In genomic region chr10:44427891-44428361, GRCm38 (mm10) we compare ENCODE assay signal across 8 mouse cellular contexts.
A peak's percentile ranks its signal among the peaks of the same experiment; 100 is the strongest.
DNase-seq lines count a peak whose midpoint lies in the region; ATAC-seq and TF ChIP-seq lines count a peak whose summit lies in the region.

No protein-coding gene starts in this region.

- peak; percentile 15 for DNase-seq in limb, embryonic 14.5 days (ENCODE audit: low spot score)
- DNase-seq in limb, embryonic 10.5 days (ENCODE audit: low spot score): no peak
- DNase-seq in kidney, adult 9 months: peak; percentile 91
- no peak for DNase-seq in cerebellum, adult 2 months
- no peak for DNase-seq in spleen, adult 12 weeks (ENCODE audit: low spot score)
- no peak for DNase-seq in layer of hippocampus, adult 11-12 months (ENCODE audit: low spot score)

- H3K4me3 ChIP-seq in limb, embryonic 14.5 days (replicated peaks; ENCODE audit: low read length): no peak overlapping the region
- H3K4me3 ChIP-seq in limb, embryonic 10.5 days: no peak overlapping the region
- H3K4me3 ChIP-seq in embryonic facial prominence, embryonic 12.5 days: no peak overlapping the region
- no peak overlapping the region for H3K4me3 ChIP-seq in midbrain, embryonic 13.5 days (replicated peaks)
- H3K4me3 ChIP-seq in cerebellum, adult 2 months (replicated peaks; ENCODE audit: insufficient read depth, low read depth, low read length): no peak overlapping the region

- no peak for ATAC-seq in limb, embryonic 14.5 days (ENCODE audit: low FRiP score, low read depth)
- ATAC-seq in embryonic facial prominence, embryonic 12.5 days (ENCODE audit: insufficient number of reproducible peaks, insufficient read depth, low FRiP score, low TSS enrichment): peak; percentile 65
- peak; percentile 48 for ATAC-seq in midbrain, embryonic 13.5 days

- H3K27ac ChIP-seq in limb, embryonic 14.5 days (replicated peaks; ENCODE audit: low read depth, low read length): no peak overlapping the region
- no peak overlapping the region for H3K27ac ChIP-seq in limb, embryonic 10.5 days
- H3K27ac ChIP-seq in embryonic facial prominence, embryonic 12.5 days: no peak overlapping the region
- no peak overlapping the region for H3K27ac ChIP-seq in midbrain, embryonic 13.5 days
- no peak overlapping the region for H3K27ac ChIP-seq in cerebellum, adult 2 months (ENCODE audit: insufficient read depth, low read length)

- no peak for TF ChIP-seq CTCF in cerebellum, adult 2 months (IDR thresholded peaks at IDR 0.05; ENCODE audit: borderline replicate concordance, insufficient read depth, low read depth, low read length)

- H3K4me2 ChIP-seq in limb, embryonic 14.5 days (replicated peaks; ENCODE audit: low read depth, low read length, severe bottlenecking): no peak overlapping the region
- H3K4me2 ChIP-seq in embryonic facial prominence, embryonic 12.5 days (replicated peaks): no peak overlapping the region
- no peak overlapping the region for H3K4me2 ChIP-seq in midbrain, embryonic 13.5 days (replicated peaks)

- no peaks in the 10 kb centered on the region for H3K9me3 ChIP-seq in limb, embryonic 14.5 days (ENCODE audit: control insufficient read depth, low read length)
- no peaks in the 10 kb centered on the region for H3K9me3 ChIP-seq in limb, embryonic 10.5 days (replicated peaks)
- no peaks in the 10 kb centered on the region for H3K9me3 ChIP-seq in embryonic facial prominence, embryonic 12.5 days
- H3K9me3 ChIP-seq in midbrain, embryonic 13.5 days: no peaks in the 10 kb centered on the region

- WGBS in limb, embryonic 14.5 days: 60% methylated on average over 12 of the region's 12 CpGs
- WGBS in limb, embryonic 10.5 days: 69% methylated on average over 12 of the region's 12 CpGs
- WGBS in embryonic facial prominence, embryonic 12.5 days: 50% methylated on average over 12 of the region's 12 CpGs
- WGBS in midbrain, embryonic 13.5 days: 31% methylated on average over 12 of the region's 12 CpGs
- WGBS in cerebellum, adult 2 months: 60% methylated on average over 12 of the region's 12 CpGs

- no peaks in the 10 kb centered on the region for H3K4me1 ChIP-seq in limb, embryonic 14.5 days (ENCODE audit: control insufficient read depth, insufficient read depth, low read length)
- H3K4me1 ChIP-seq in limb, embryonic 10.5 days: peaks cover 3% of the 10 kb centered on the region; the same call in 1 of the 2 replicates
- no peaks in the 10 kb centered on the region for H3K4me1 ChIP-seq in embryonic facial prominence, embryonic 12.5 days
- H3K4me1 ChIP-seq in midbrain, embryonic 13.5 days (replicated peaks): 0 out of 2 replicates have a peak, but pooled peaks cover 4% of the 10 kb centered on the region
- peaks cover 3% of the 10 kb centered on the region; the same call in 1 of the 2 replicates for H3K4me1 ChIP-seq in cerebellum, adult 2 months (ENCODE audit: control insufficient read depth, insufficient read depth, low read length)

- H3K27me3 ChIP-seq in limb, embryonic 14.5 days (ENCODE audit: control insufficient read depth, insufficient read depth, low read length): no peaks in the 10 kb centered on the region
- no peaks in the 10 kb centered on the region for H3K27me3 ChIP-seq in limb, embryonic 10.5 days (ENCODE audit: low read depth, poor library complexity, severe bottlenecking)
- no peaks in the 10 kb centered on the region for H3K27me3 ChIP-seq in embryonic facial prominence, embryonic 12.5 days
- H3K27me3 ChIP-seq in midbrain, embryonic 13.5 days: peaks cover 26% of the 10 kb centered on the region
- H3K27me3 ChIP-seq in cerebellum, adult 2 months (ENCODE audit: control insufficient read depth, insufficient read depth, low read length): no peaks in the 10 kb centered on the region

- H3K36me3 ChIP-seq in limb, embryonic 14.5 days (ENCODE audit: control insufficient read depth, insufficient read depth, low read length): no peaks in the 10 kb centered on the region
- H3K36me3 ChIP-seq in limb, embryonic 10.5 days: no peaks in the 10 kb centered on the region
- no peaks in the 10 kb centered on the region for H3K36me3 ChIP-seq in embryonic facial prominence, embryonic 12.5 days
- no peaks in the 10 kb centered on the region for H3K36me3 ChIP-seq in midbrain, embryonic 13.5 days

- H3K9ac ChIP-seq in limb, embryonic 14.5 days (ENCODE audit: low read depth, low read length, severe bottlenecking): no peak overlapping the region
- no peak overlapping the region for H3K9ac ChIP-seq in embryonic facial prominence, embryonic 12.5 days
- no peak overlapping the region for H3K9ac ChIP-seq in midbrain, embryonic 13.5 days (replicated peaks)

- TF ChIP-seq POLR2A in limb, embryonic 14.5 days (IDR thresholded peaks at IDR 0.05; ENCODE audit: borderline replicate concordance, extremely low read depth, insufficient read depth, insufficient read length): no peak
- no peak for TF ChIP-seq POLR2A in cerebellum, adult 2 months (IDR thresholded peaks at IDR 0.05; ENCODE audit: borderline replicate concordance, insufficient read depth, low read length)

Comparison
In these comparisons a context has a peak if more than half of its experiments do, and no peak if none do; other contexts are left out.
1. DNase-seq: peak in limb, embryonic 14.5 days (single experiment) and kidney, adult 9 months (single experiment); none in limb, embryonic 10.5 days (single experiment), cerebellum, adult 2 months (0 of 2), spleen, adult 12 weeks (single experiment) and layer of hippocampus, adult 11-12 months (single experiment).